Mouse (Mus musculus): ENCODE measurements around the gene Olfr309. TPM values are rescaled to one million over a fixed set of nuclear protein-coding genes. Genes with fewer than 3 reads are reported as not detected.

Gene Olfr309
- not detected for polyA plus RNA-seq (2014; fragmentation: Illumina TruSeq; extraction: RNeasy Lipid Tissue Mini Kit (QIAGEN cat#74804); ENCODE audit: insufficient read depth, low read depth, low replicate concordance)

DNA sequence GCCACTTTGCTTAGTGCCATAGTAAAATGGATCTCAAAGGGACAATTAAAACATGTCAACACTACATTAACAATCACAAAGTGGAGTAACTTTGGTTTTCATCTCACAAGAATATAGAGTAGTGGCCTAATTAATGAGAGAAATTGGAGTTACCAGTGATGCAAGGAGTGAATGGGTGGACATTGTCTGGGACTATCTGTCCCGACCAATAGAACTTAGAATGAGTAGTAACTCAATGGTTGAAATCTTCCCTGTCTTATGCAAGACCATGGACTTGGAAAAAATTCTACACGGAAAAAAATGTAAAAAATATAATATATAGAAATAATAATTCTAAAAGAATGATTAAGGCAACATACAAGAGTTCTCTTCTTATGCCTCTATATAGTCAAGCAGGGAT, at the start of gene Olfr309:
Olfr309 (minus strand) TSS at position 101 of the 400 bp plus-strand sequence.

DNA sequence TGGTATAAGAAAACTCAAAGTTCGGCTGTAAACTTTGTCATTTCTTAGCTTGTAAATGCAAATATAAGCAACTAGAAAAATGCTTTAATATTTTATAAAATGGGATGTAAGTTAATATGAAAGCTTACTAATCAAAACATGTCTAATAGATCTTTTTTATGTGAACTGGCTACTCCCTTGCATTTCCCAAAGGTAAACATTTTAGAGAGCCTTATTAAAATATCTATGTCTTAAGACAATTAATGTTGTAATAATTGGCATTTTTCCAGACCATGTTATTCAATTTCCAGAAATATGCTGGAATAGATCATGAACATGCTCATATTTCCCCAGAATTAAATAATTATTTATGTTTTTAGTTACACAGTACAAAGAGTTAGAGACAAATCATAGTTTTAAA, 24.0 kb upstream of the Olfr309 start, which contains the start of gene Olfr307:
Olfr307 (minus strand) TSS at position 101 of the 400 bp plus-strand sequence.

DNA sequence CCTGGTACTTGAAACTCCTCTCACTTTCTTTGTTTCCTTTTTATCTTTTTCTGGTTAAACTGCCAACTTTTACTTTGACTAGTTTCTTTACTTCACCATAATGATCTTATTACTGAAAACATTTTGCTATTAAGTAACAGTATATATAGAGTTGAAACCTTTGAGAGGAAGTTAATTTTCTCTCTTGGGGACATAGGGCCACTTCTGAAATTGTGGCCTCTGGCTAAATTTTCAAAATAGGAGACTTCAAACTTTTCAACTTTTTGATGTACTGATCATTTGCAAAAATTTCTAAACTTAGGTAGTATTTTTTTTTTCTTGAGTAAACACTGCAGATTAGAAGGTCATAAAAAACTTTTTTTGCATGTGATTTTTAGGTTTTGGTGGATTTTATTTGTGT, 12.0 kb upstream of the Olfr309 start, which contains the start of gene Olfr308:
Olfr308 (minus strand) TSS at position 101 of the 400 bp plus-strand sequence.

DNA sequence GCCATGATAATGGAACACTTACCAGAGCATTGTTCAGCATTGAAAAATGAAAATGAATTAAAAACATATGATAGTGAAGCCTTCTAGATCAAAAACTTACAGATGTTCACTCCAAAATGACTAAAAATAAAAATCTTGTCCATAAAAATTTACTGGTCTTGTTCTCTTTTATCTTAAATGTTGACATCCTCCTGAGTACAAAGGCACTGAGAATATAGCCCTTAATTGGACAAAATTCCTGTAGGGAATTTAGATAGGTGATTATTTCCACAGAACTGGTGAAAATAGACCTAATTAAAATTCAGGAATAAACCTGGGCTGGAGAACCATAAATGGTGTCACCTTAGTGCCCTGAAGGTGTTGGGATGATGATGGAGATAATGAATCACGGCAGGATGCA, 36.4 kb downstream of the Olfr309 start, which contains the start of gene Olfr310:
Olfr310 (minus strand) TSS at position 101 of the 400 bp plus-strand sequence.

Other genes with a start within 250 kb of the Olfr309 start
- not detected for gene Vmn2r75, start 141.9 kb downstream of the Olfr309 start, polyA plus RNA-seq (2014; fragmentation: Illumina TruSeq; extraction: RNeasy Lipid Tissue Mini Kit (QIAGEN cat#74804); ENCODE audit: insufficient read depth, low read depth, low replicate concordance)
- not detected for gene Vmn2r76, start 67.4 kb downstream of the Olfr309 start, polyA plus RNA-seq (2014; fragmentation: Illumina TruSeq; extraction: RNeasy Lipid Tissue Mini Kit (QIAGEN cat#74804); ENCODE audit: insufficient read depth, low read depth, low replicate concordance)
- gene Olfr310, start 36.5 kb downstream of the Olfr309 start, polyA plus RNA-seq (2014; fragmentation: Illumina TruSeq; extraction: RNeasy Lipid Tissue Mini Kit (QIAGEN cat#74804); ENCODE audit: insufficient read depth, low read depth, low replicate concordance) = not detected
- gene Olfr308, start 11.9 kb upstream of the Olfr309 start, polyA plus RNA-seq (2014; fragmentation: Illumina TruSeq; extraction: RNeasy Lipid Tissue Mini Kit (QIAGEN cat#74804); ENCODE audit: insufficient read depth, low read depth, low replicate concordance) = not detected
- gene Olfr307, start 23.9 kb upstream of the Olfr309 start, polyA plus RNA-seq (2014; fragmentation: Illumina TruSeq; extraction: RNeasy Lipid Tissue Mini Kit (QIAGEN cat#74804); ENCODE audit: insufficient read depth, low read depth, low replicate concordance) = not detected
- gene Olfr305, start 53.2 kb upstream of the Olfr309 start, polyA plus RNA-seq (2014; fragmentation: Illumina TruSeq; extraction: RNeasy Lipid Tissue Mini Kit (QIAGEN cat#74804); ENCODE audit: insufficient read depth, low read depth, low replicate concordance) = not detected
- gene Olfr304, start 73.0 kb upstream of the Olfr309 start, polyA plus RNA-seq (2014; fragmentation: Illumina TruSeq; extraction: RNeasy Lipid Tissue Mini Kit (QIAGEN cat#74804); ENCODE audit: insufficient read depth, low read depth, low replicate concordance) = not detected
- not detected for gene Olfr303, start 84.1 kb upstream of the Olfr309 start, polyA plus RNA-seq (2014; fragmentation: Illumina TruSeq; extraction: RNeasy Lipid Tissue Mini Kit (QIAGEN cat#74804); ENCODE audit: insufficient read depth, low read depth, low replicate concordance)
- gene Olfr301, start 90.1 kb upstream of the Olfr309 start, polyA plus RNA-seq (2014; fragmentation: Illumina TruSeq; extraction: RNeasy Lipid Tissue Mini Kit (QIAGEN cat#74804); ENCODE audit: insufficient read depth, low read depth, low replicate concordance) = not detected
- not detected for gene Olfr299, start 146.2 kb upstream of the Olfr309 start, polyA plus RNA-seq (2014; fragmentation: Illumina TruSeq; extraction: RNeasy Lipid Tissue Mini Kit (QIAGEN cat#74804); ENCODE audit: insufficient read depth, low read depth, low replicate concordance)
- not detected for gene Olfr298, start 178.8 kb upstream of the Olfr309 start, polyA plus RNA-seq (2014; fragmentation: Illumina TruSeq; extraction: RNeasy Lipid Tissue Mini Kit (QIAGEN cat#74804); ENCODE audit: insufficient read depth, low read depth, low replicate concordance)
- gene Olfr297, start 206.3 kb upstream of the Olfr309 start, polyA plus RNA-seq (2014; fragmentation: Illumina TruSeq; extraction: RNeasy Lipid Tissue Mini Kit (QIAGEN cat#74804); ENCODE audit: insufficient read depth, low read depth, low replicate concordance) = not detected

Measured in lung, adult 10 weeks (tissue).